9 mouse cellular contexts compared by ENCODE assay signal in the genomic region with DNA sequence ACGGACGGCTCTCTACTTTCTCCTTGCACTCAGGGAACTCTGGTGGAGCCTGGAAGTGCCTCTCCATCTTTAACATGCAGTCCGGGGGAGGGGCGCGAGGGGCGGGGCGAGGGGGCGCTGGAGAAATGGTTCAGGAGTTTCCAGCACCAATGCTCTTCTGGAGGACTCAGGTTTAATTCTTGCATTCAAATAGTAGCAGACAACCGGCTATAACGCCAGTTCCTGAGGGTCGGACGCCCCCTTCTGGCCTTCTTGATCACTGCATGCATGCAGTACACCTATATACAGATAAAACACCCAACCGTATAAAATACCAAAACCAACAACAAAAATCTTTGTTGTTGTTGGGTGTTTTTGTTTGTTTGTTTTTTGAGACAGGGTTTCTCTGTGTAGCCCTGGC. TPM values are rescaled to one million over a fixed set of nuclear protein-coding genes. Genes with fewer than 3 reads are reported as not detected.
A peak's percentile ranks its signal among the peaks of the same experiment; 100 is the strongest.
DNase-seq lines count a peak whose midpoint lies in the region; ATAC-seq and TF ChIP-seq lines count a peak whose summit lies in the region.
"Had no signal": no experiment of that assay in that cellular context is flagged by ENCODE, and none has a peak within 500 bp of the region (broad histone marks: within the 10 kb centered on the region; RNA-seq: fewer than 3 reads in every experiment).

No protein-coding gene starts in this region.

- H3K27ac ChIP-seq in kidney, adult 2 months (ENCODE audit: insufficient read depth, low read depth, low read length), result no peak overlapping the region
- H3K27ac ChIP-seq: lung, embryonic 15.5 days had no signal

- H3K4me1 ChIP-seq in kidney, adult 2 months (ENCODE audit: control insufficient read depth, insufficient read depth, low read length), result peaks cover 3% of the 10 kb centered on the region; the same call in 1 of the 2 replicates
- H3K4me1 ChIP-seq in G1E (ENCODE audit: insufficient read depth, low read depth, low read length), result no peaks in the 10 kb centered on the region; the same call in 1 of the 2 replicates

- no peak for ATAC-seq in G1E (ENCODE audit: extremely low read depth, insufficient number of reproducible peaks, low FRiP score, poor library complexity, severe bottlenecking)
- ATAC-seq in megakaryocyte progenitor cell, adult 5-6 weeks (replicated peaks; ENCODE audit: poor library complexity), result peak; percentile 78

- no peaks in the 10 kb centered on the region for H3K9me3 ChIP-seq in G1E (replicated peaks)
- H3K9me3 ChIP-seq: lung, embryonic 15.5 days had no signal

- peak; percentile 58 for TF ChIP-seq CTCF in kidney, adult 2 months (conservative IDR thresholded peaks at IDR 0.05; ENCODE audit: insufficient read depth, insufficient read length, low read depth, low read length)
- TF ChIP-seq CTCF in G1E (IDR thresholded peaks at IDR 0.05; ENCODE audit: low read depth, low read length), result peak; percentile 33

- WGBS in kidney, adult 2 months, result 25% methylated on average over 13 of the region's 13 CpGs

- no peak overlapping the region for H3K4me3 ChIP-seq in kidney, adult 2 months (ENCODE audit: insufficient read depth, low read depth, low read length)
- H3K4me3 ChIP-seq in G1E (ENCODE audit: low read depth, low read length), result no peak overlapping the region
- H3K4me3 ChIP-seq: lung, embryonic 15.5 days had no signal

- H3K36me3 ChIP-seq in kidney, adult 2 months (ENCODE audit: control insufficient read depth, insufficient read depth, low read length), result no peaks in the 10 kb centered on the region
- H3K36me3 ChIP-seq in G1E (replicated peaks), result no peaks in the 10 kb centered on the region
- H3K36me3 ChIP-seq: lung, embryonic 15.5 days had no signal

- peak; percentile 51 for DNase-seq in kidney, adult 2 months
- no peak for DNase-seq in kidney, adult 9 months
- no peak for DNase-seq in G1E (ENCODE audit: low spot score)
- peak; percentile 49 for DNase-seq in embryo, embryonic 11 days
- DNase-seq in frontal cortex, postnatal 10 days (ENCODE audit: low spot score in 2 of 2), result no peak
- DNase-seq in c-Kit-positive CD71-positive TER-119-positive erythroid progenitor cells, embryonic 14.5 days (ENCODE audit: low spot score), result no peak
- no peak for DNase-seq in frontal cortex, postnatal 14 days (ENCODE audit: low spot score in 2 of 2)

- H3K27me3 ChIP-seq in kidney, adult 2 months (replicated peaks; ENCODE audit: control insufficient read depth, insufficient read depth, low read length), result no peaks in the 10 kb centered on the region
- H3K27me3 ChIP-seq in G1E (ENCODE audit: insufficient read depth, low read length), result peaks cover 36% of the 10 kb centered on the region
- H3K27me3 ChIP-seq: lung, embryonic 15.5 days had no signal

- TF ChIP-seq POLR2A in kidney, adult 2 months (IDR thresholded peaks at IDR 0.05; ENCODE audit: low read depth, low read length), result no peak

RNA-seq across cellular contexts. Expression of a gene that starts 25.7 kb away (rescaled TPM):
- polyA plus RNA-seq in kidney, adult 2 months (2012; rRNA removed), result 94.8 and 106 TPM in 2 replicates
- 41.4 and 44.2 TPM in 2 replicates for total RNA-seq in G1E (2014; fragmentation: Nextera tagmentation)
- total RNA-seq in G1E (2017), result 74.6 and 96.9 TPM in 2 replicates
- polyA plus RNA-seq in G1E (2012), result 86.9 and 89.8 TPM in 2 replicates
- 2.1 and 3.6 TPM in 2 replicates for total RNA-seq in megakaryocyte progenitor cell, adult 5-6 weeks (2015)
- total RNA-seq in megakaryocyte progenitor cell, adult 5-6 weeks (2017), result 1.5 and 1.8 TPM in 2 replicates

RNA-seq across cellular contexts. Expression of a gene that starts 26.3 kb away (rescaled TPM):
- 511 and 689 TPM in 2 replicates for polyA plus RNA-seq in kidney, adult 2 months (2012; rRNA removed)
- total RNA-seq in G1E (2014; fragmentation: Nextera tagmentation) (1,019 and 1,021 TPM in 2 replicates), G1E (2017) (1,569 and 1,698 TPM in 2 replicates)
- 114 and 176 TPM in 2 replicates for polyA plus RNA-seq in G1E (2012)
- total RNA-seq in megakaryocyte progenitor cell, adult 5-6 weeks (2015), result 2,120 and 2,179 TPM in 2 replicates
- 3,037 and 3,138 TPM in 2 replicates for total RNA-seq in megakaryocyte progenitor cell, adult 5-6 weeks (2017)

RNA-seq across cellular contexts. Expression of a gene that starts 50.6 kb away (rescaled TPM):
- polyA plus RNA-seq in kidney, adult 2 months (2012; rRNA removed), result 32.2 and 33.4 TPM in 2 replicates
- total RNA-seq in G1E (2014; fragmentation: Nextera tagmentation) (not detected in 2 replicates), G1E (2017) (0.05 TPM in 1 of 2 replicates, not detected in the other)
- polyA plus RNA-seq in G1E (2012), result not detected in 2 replicates
- not detected in 2 replicates for total RNA-seq in megakaryocyte progenitor cell, adult 5-6 weeks (2015)
- total RNA-seq in megakaryocyte progenitor cell, adult 5-6 weeks (2017), result 0.17 TPM in 1 of 2 replicates, not detected in the other

Comparison
In these comparisons a context has a peak if more than half of its experiments do, and no peak if none do; other contexts are left out.
1. DNase-seq: peak in kidney, adult 2 months (single experiment) and embryo, embryonic 11 days (single experiment); none in kidney, adult 9 months (single experiment), G1E (single experiment), frontal cortex, postnatal 10 days (0 of 2), c-Kit-positive CD71-positive TER-119-positive erythroid progenitor cells, embryonic 14.5 days (single experiment) and frontal cortex, postnatal 14 days (0 of 2).
2. RNA of a gene that starts 25.7 kb away (total RNA-seq): 41.4 to 96.9 TPM in G1E; 1.5 to 3.6 TPM in megakaryocyte progenitor cell, adult 5-6 weeks; every median in the first group is over 4 times any median in the second.